Mouse (Mus musculus): Measurements from ENCODE around the gene Rnf114. TPM values are rescaled to one million over a fixed set of nuclear protein-coding genes. Genes with fewer than 3 reads are reported as not detected.

Gene Rnf114
- polyA plus RNA-seq, 1 experiment from 2014 or later, result 139 TPM

DNA sequence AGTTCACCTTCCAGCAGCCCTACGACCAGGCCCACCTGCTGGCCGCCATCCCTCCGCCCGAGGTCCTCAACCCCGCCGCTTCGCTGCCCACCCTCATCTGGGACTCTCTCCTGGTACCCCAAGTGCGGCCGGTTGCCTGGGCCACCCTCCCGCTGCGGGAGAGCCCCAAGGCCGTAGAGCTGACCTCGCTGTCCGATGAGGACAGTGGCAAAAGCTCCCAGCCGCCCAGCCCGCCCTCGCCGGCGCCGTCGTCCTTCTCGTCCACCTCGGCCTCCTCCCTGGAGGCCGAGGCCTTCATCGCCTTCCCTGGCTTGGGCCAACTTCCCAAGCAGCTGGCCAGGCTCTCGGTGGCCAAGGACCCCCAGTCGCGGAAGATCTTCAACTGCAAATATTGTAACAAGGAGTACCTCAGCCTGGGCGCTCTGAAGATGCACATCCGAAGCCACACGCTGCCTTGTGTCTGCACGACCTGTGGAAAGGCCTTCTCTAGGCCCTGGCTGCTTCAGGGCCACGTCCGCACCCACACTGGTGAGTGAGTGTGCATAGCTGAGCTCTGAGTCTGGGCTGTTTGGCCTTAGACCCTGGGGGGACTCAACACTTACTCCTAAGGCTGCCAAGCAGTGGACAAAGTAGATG, 46.3 kb downstream of the Rnf114 start:
- peaks cover 74% of the 10 kb centered on the region for H3K27me3 ChIP-seq
- no peaks in the 10 kb centered on the region for H3K36me3 ChIP-seq
- H3K4me2 ChIP-seq, result peak overlapping the region; percentile 90
- 31% methylated on average over 33 of the region's 34 CpGs for WGBS
- no peak for ATAC-seq (ENCODE audit: low FRiP score)
- H3K4me3 ChIP-seq, result peak overlapping the region; percentile 48
- H3K9me3 ChIP-seq, result no peaks in the 10 kb centered on the region
- peaks cover 54% of the 10 kb centered on the region for H3K4me1 ChIP-seq (replicated peaks)
- peak overlapping the region; percentile 67 for H3K9ac ChIP-seq
- no peak overlapping the region for H3K27ac ChIP-seq

DNA sequence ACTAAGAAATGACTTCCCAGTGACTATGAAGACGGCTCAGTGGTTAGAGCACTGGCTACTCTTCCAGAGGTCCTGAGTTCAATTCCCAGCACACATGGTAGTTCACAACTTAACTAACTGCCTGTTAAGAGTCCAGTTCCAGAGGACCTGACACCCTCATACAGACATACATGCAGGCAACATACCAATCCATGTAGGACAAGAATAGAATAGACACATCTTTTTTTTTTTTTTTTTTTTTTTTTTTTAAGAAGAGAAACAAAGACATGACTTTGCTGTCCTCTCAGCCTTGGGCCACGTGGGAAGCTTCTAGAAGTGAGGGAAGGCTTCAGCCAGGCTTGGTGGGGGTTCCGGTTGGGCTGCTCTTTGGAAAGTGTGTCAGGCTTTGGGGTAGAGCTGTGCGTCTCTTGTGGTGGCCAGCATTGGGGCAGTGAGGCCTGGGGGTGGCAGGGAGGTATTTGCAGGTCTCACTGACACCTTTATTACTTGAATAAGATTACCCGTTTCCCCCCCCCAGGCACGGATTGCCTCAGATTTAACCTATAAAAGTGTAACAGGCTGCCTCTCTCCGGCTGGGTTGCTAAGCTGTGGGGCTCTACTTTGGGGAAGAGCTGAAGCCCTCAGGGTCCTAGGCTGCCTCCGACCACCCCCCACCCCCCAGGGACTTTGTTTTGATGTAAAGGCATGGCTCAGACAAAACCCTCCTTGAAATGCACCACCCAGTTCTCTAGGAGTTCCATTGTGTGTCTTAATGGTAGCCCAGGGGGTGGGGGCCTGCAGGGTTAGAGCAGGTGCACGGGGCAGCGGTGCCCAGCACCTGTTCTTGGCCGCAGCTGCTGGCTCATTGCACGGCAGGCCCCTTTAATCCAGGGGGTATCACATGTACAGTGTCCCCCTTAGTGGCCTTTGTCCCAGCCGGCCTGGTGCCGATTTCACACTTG, 47.4 kb downstream of the Rnf114 start:
- H3K9me3 ChIP-seq, result no peaks in the 10 kb centered on the region
- peak overlapping the region; percentile 90 for H3K4me2 ChIP-seq
- 0 out of 2 replicates have a peak overlapping the region, but pooled peaks have one; percentile 23 for H3K27ac ChIP-seq
- H3K9ac ChIP-seq, result peak overlapping the region; percentile 56
- peak overlapping the region; percentile 48 for H3K4me3 ChIP-seq
- peaks cover 72% of the 10 kb centered on the region for H3K27me3 ChIP-seq
- H3K4me1 ChIP-seq (replicated peaks), result peaks cover 61% of the 10 kb centered on the region
- ATAC-seq (ENCODE audit: low FRiP score), result no peak
- 17% methylated on average over 14 of the region's 14 CpGs for WGBS
- no peaks in the 10 kb centered on the region for H3K36me3 ChIP-seq

DNA sequence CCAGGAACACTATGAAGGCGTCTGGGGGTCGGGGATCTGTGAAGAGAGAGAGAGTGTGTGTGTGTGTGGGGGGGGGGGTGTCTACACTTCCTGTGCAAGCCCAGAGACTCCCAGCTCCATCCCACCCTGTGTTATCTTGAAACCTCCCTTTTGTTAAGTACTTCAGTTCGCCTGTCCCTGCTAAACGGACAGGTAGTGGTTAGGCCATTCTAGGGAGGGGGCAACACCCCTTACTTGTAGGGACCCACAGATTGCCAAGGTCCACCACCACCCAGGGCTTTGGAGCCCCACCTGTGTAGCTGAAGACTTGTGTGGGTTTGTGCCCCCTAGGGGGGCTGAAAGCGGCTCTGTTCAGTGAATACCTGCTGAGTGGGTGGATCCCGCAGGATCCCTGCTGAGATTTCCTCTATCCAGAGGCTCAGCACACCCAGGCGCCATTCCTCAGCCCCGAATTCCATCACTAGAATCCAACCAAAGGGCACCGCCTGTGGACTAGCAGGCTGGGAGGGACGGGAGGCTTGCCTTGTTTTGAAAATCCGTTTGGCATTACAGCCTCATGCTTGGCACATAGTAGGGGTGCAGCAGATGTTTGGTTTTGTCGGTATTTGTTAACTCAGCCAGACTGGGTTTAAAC, 48.1 kb downstream of the Rnf114 start:
- Histone ChIP-seq H3K27ac (peak overlapping the region; percentile 18; the same call in 1 of the 2 replicates), H3K4me2 (peak overlapping the region; percentile 90)

DNA sequence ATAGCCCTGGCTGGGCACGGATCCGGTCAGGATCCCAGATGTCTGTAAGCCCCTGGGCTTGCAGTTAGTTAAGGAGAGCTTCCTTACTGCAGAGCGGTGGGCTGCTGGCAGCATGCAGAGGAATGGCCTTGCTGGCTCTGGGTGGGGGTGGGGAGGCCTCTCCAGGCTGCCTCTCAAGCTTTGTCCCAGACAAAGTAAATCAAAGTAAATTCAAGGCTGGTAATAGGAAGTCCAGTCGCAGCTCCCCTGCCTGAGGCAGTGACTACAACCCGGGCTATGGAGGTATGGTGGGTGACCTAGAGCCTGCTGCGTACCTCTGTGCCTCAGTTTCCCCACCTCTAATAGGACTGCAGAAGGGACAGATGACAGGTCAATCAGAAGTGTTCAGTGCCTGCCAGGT, 48.9 kb downstream of the Rnf114 start:
- no peak for ATAC-seq (ENCODE audit: low FRiP score)
- no peaks in the 10 kb centered on the region for H3K9me3 ChIP-seq
- H3K4me2 ChIP-seq, result peak overlapping the region; percentile 90; the same call in 1 of the 2 replicates
- 15% methylated on average over 6 of the region's 6 CpGs for WGBS
- peaks cover 61% of the 10 kb centered on the region for H3K4me1 ChIP-seq (replicated peaks)
- peak overlapping the region; percentile 8; the same call in 1 of the 2 replicates for H3K27ac ChIP-seq
- peaks cover 61% of the 10 kb centered on the region for H3K27me3 ChIP-seq
- no peak overlapping the region; the same call in 1 of the 2 replicates for H3K4me3 ChIP-seq
- H3K9ac ChIP-seq, result no peak overlapping the region
- H3K36me3 ChIP-seq, result no peaks in the 10 kb centered on the region

More for the DNA sequence above, 48.1 kb downstream of the Rnf114 start:
- Histone ChIP-seq H3K9ac (peak overlapping the region; percentile 56; the same call in 1 of the 2 replicates), H3K27me3 (peaks cover 68% of the 10 kb centered on the region), H3K9me3 (no peaks in the 10 kb centered on the region), H3K4me3 (peak overlapping the region; percentile 48), H3K36me3 (no peaks in the 10 kb centered on the region), H3K4me1 (replicated peaks) (peaks cover 61% of the 10 kb centered on the region)
- no peak for ATAC-seq (ENCODE audit: low FRiP score)
- WGBS, result 14% methylated on average over 12 of the region's 12 CpGs

DNA sequence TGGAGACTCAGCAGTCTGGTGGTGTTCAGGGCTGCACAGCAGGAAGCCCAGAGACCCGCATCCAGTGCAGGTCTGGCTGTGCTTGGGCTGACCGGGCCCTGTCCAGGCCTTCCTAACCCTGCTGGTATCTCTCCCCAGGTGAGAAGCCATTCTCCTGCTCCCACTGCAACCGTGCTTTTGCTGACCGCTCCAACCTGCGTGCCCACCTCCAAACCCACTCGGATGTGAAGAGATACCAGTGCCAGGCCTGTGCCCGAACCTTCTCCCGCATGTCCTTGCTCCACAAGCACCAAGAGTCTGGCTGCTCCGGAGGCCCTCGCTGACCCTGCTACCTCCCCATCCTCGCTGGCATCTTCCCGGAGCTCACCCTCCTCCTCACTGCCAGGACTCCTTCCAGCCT, 49.3 kb downstream of the Rnf114 start:
- WGBS, result 64% methylated on average over 12 of the region's 12 CpGs
- ATAC-seq (ENCODE audit: low FRiP score), result no peak
- Histone ChIP-seq H3K4me3 (no peak overlapping the region; the same call in 1 of the 2 replicates), H3K36me3 (no peaks in the 10 kb centered on the region), H3K4me2 (peak overlapping the region; percentile 90; the same call in 1 of the 2 replicates), H3K27ac (no peak overlapping the region), H3K4me1 (replicated peaks) (peaks cover 61% of the 10 kb centered on the region), H3K9me3 (no peaks in the 10 kb centered on the region), H3K9ac (no peak overlapping the region), H3K27me3 (peaks cover 57% of the 10 kb centered on the region)

DNA sequence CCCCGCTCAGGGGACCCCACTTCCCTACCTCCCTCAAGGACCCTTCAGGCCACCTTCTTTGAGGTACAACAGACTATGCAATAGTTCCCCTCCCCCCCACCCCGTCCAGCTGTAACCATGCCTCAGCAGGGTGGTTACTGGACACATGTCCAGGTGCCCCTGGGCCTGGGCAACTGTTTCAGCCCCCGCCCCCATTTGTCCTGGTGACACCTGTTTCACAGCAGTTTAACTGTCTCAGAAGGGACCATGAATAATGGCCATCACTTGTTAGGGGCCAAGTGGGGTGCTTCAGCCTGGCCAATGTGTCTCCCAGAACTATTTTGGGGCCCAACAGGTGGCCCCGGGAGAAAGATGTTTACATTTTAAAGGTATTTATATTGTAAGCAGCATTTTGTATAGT, 49.9 kb downstream of the Rnf114 start:
- peaks cover 51% of the 10 kb centered on the region for H3K27me3 ChIP-seq
- no peak for ATAC-seq (ENCODE audit: low FRiP score)
- H3K27ac ChIP-seq, result no peak overlapping the region
- H3K4me3 ChIP-seq, result no peak overlapping the region
- H3K36me3 ChIP-seq, result no peaks in the 10 kb centered on the region
- H3K9me3 ChIP-seq, result no peaks in the 10 kb centered on the region
- no peak overlapping the region for H3K4me2 ChIP-seq
- H3K4me1 ChIP-seq (replicated peaks), result peaks cover 56% of the 10 kb centered on the region
- WGBS, result 74% methylated on average over 4 of the region's 4 CpGs
- no peak overlapping the region for H3K9ac ChIP-seq

DNA sequence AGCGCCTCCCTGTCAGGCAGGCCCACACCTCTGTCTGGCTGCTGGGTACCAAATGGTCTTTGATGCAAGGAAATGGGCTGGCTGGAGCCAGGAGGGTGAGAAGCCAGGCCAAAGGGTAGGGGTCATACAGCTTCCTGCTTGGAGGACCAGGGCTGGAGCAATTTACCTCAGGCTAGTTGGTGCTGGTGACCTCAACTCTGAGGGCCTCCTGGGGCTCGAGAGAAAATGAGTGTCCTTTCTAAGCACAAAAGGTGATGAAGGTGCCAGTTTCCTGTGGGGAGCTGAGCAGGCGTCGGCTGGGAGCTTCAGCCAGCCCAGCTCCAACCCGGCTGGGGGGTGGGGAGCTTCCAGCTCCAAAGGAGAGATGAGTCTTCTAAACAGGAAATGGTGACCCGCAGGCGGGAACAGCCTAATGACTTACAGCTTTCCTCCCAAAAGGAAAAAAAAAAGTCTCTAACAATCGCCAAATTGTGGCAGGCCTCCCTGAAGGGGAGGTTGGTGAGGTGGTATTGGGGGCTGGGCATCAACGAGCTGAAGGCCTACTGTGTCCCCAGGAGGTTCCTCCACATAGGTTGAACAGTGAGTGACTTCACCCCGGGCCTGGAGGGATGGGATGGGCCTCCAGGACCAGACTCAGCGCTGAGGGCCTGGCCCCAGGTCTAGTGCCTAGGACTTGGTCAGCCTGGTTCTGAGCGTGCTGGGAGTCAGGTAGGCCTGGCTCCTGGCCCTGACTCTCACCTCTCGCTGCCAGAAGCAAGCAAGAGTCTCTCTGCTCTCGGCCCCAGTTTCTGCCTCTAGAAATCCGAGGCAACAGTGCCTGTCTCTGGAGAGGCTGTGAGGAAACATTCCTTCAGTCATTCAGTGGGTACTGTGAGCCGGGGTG, 50.9 kb downstream of the Rnf114 start:
- Histone ChIP-seq H3K4me3 (no peak overlapping the region), H3K9ac (peak overlapping the region; percentile 1; the same call in 1 of the 2 replicates), H3K27ac (peak overlapping the region; percentile 66), H3K36me3 (no peaks in the 10 kb centered on the region), H3K4me2 (no peak overlapping the region), H3K27me3 (peaks cover 45% of the 10 kb centered on the region), H3K4me1 (replicated peaks) (peaks cover 48% of the 10 kb centered on the region), H3K9me3 (no peaks in the 10 kb centered on the region)
- 36% methylated on average over 16 of the region's 16 CpGs for WGBS
- ATAC-seq (ENCODE audit: low FRiP score), result no peak

DNA sequence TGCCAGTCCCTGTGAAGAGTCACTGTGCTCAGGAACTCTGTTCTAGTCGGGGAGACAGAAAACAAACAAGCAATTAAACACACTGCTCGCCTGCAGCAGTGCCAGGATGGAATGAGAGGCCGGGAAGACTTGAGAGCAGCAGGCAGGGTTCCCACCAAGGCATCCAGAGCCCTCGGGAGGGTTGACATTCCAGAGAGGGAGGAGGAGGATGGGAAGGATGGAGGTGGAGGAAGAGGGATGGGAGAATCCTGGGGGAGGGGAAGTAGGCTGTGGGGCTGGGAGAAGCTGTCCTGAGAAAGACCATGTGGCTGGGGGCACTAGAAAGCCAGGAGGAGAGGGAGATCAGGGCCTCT, 51.5 kb downstream of the Rnf114 start:
- Histone ChIP-seq H3K27ac (peak overlapping the region; percentile 66), H3K36me3 (no peaks in the 10 kb centered on the region), H3K27me3 (peaks cover 38% of the 10 kb centered on the region), H3K9ac (peak overlapping the region; percentile 1; the same call in 1 of the 2 replicates), H3K4me3 (no peak overlapping the region), H3K4me1 (replicated peaks) (peaks cover 42% of the 10 kb centered on the region), H3K4me2 (no peak overlapping the region), H3K9me3 (no peaks in the 10 kb centered on the region)
- 18% methylated on average over 4 of the region's 4 CpGs for WGBS
- ATAC-seq (ENCODE audit: low FRiP score), result no peak

DNA sequence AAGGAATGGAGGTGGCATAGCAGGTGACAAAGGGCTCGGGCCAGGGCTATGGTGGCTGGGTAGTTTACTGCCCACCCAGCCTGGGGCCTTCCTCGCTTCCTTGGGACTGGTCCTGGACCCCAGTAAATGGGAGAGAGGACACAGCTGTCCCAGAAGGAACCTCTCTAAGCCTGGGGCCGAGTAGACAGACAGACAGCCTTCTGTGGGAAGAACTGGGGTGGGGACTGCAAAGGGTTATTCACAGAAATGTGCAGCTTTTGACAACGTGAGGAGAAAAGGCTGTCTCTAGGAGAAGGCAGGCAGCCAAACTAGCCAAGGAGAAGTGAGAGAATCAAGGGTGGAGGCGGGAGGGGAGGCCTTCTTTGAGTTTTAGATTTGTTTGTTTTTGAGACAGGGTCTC, 52.0 kb downstream of the Rnf114 start:
- H3K27me3 ChIP-seq, result peaks cover 34% of the 10 kb centered on the region
- ATAC-seq (ENCODE audit: low FRiP score), result no peak
- no peaks in the 10 kb centered on the region for H3K36me3 ChIP-seq
- no peak overlapping the region for H3K9ac ChIP-seq
- peaks cover 42% of the 10 kb centered on the region for H3K4me1 ChIP-seq (replicated peaks)
- no peaks in the 10 kb centered on the region for H3K9me3 ChIP-seq
- no peak overlapping the region for H3K4me3 ChIP-seq
- WGBS, result 63% methylated on average over 5 of the region's 5 CpGs
- H3K27ac ChIP-seq, result no peak overlapping the region
- no peak overlapping the region for H3K4me2 ChIP-seq

DNA sequence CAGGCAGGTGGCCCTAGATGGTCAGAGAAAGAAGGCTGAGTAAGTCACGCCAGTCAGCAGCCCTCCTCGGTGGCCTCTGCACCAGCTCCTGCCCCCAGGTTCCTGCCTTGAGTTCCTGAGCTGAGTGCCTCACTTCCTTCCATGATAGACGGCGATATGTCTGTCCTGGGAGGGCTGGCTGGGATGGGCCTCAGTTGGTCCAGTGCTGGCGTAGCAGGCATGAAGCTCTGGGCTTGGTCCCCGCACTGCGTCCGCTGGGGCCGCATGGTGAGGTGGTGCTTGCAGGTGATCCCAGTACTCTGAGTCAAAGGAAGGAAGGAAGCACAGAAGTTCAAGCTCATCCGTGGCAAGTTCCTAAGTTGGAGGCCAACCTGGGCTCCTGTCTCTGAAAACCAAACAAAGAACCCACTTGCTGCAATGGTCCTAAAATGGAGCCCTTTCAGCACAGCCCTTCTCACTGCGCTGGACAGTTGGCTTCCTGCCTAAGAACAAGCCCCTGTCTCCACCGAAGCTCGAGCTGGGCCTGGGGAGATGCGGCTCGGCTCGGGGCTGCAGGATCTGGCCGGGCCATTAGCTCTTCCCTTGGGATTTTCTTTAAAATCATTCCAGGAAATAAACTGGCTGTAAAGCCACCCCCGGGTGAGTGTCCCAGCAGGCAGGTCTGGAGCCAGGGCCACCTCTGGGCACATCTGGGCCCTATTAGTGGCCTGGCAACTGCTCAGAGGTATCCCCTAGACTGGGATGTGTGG, 54.2 kb downstream of the Rnf114 start:
- H3K9ac ChIP-seq, result no peak overlapping the region
- H3K27me3 ChIP-seq, result peaks cover 12% of the 10 kb centered on the region
- no peak for ATAC-seq (ENCODE audit: low FRiP score)
- no peaks in the 10 kb centered on the region for H3K9me3 ChIP-seq
- no peak overlapping the region; the same call in 1 of the 2 replicates for H3K27ac ChIP-seq
- no peak overlapping the region for H3K4me3 ChIP-seq
- H3K4me1 ChIP-seq (replicated peaks), result peaks cover 24% of the 10 kb centered on the region
- no peaks in the 10 kb centered on the region for H3K36me3 ChIP-seq
- WGBS, result 77% methylated on average over 18 of the region's 18 CpGs
- H3K4me2 ChIP-seq, result no peak overlapping the region

DNA sequence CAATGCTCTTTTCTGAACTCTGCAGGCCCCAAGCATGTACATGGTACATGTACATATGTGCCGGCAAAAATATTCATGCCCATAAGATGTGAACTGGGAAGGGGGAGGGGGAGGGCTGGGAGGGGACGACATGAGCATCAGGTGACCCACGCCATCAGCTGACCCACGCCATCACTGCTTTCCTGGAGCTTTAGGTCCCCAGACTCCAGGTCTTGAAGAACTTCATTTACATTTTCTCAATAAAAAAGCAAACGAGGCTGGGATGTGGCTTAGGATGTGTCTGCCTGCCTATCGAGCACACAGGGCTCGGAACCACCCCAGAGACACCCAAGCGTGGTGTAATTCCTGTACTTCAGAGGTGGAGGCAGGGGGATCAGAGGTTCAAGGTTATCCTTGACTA, 55.0 kb downstream of the Rnf114 start:
- Histone ChIP-seq H3K9ac (no peak overlapping the region), H3K36me3 (no peaks in the 10 kb centered on the region), H3K4me1 (replicated peaks) (peaks cover 18% of the 10 kb centered on the region), H3K4me2 (no peak overlapping the region), H3K27ac (no peak overlapping the region), H3K9me3 (no peaks in the 10 kb centered on the region), H3K27me3 (0 out of 2 replicates have a peak, but pooled peaks cover 6% of the 10 kb centered on the region), H3K4me3 (no peak overlapping the region)
- 79% methylated on average over 8 of the region's 8 CpGs for WGBS
- ATAC-seq (ENCODE audit: low FRiP score), result no peak
